In the genomic region with DNA sequence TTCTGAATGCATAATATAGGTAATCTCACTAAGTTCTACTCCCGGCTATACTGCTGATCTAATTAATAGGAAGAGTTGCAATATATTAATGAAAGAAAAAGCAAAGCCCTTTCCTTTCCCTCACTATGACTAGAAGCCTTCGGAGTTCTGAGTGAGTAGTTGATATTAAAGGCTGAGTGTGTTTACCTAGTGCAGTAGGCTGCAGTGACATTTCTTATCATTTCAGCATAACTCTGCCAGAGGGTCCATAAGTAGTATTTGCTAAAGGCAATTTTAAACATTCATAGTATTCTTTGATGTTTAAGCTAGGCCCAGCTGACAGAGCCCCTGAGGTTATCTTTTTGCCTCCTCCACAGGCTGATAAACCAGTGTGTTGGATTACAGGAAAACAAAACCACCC, we compare ENCODE assay signal across 25 mouse cellular contexts.
"Had no signal": no experiment of that assay in that cellular context is flagged by ENCODE, and none has a peak within 500 bp of the region (broad histone marks: within the 10 kb centered on the region; RNA-seq: fewer than 3 reads in every experiment).

No protein-coding gene starts in this region.

- ATAC-seq: forebrain, embryonic 16.5 days; hindbrain, embryonic 16.5 days; inflammation-experienced regulatory T-cells, adult 6 months; intestine, embryonic 15.5 days; intestine, postnatal 0 days had no signal

- H3K9me3 ChIP-seq: heart, embryonic 10.5 days; heart, embryonic 12.5 days; hindbrain, embryonic 10.5 days; hindbrain, embryonic 12.5 days; intestine, embryonic 15.5 days; limb, embryonic 10.5 days; limb, embryonic 12.5 days had no signal

- H3K4me3 ChIP-seq: gastrocnemius, adult 2 months; heart, embryonic 10.5 days; heart, embryonic 12.5 days; hindbrain, embryonic 10.5 days; hindbrain, embryonic 12.5 days; intestine, embryonic 15.5 days; layer of hippocampus, adult 2 months; left cerebral cortex, adult 2 months; limb, embryonic 10.5 days; limb, embryonic 12.5 days had no signal

- DNase-seq: gastrocnemius, adult 2 months; gastrocnemius, postnatal 10 days; gastrocnemius, postnatal 25 days; heart, adult 18-20 months; heart, postnatal 10 days; heart, postnatal 4 days; kidney, adult 18-20 months; kidney, adult 8-10 months; kidney, postnatal 10 days; kidney, postnatal 25 days; kidney, postnatal 4 days had no signal

- H3K36me3 ChIP-seq: heart, embryonic 10.5 days; heart, embryonic 12.5 days; hindbrain, embryonic 10.5 days; hindbrain, embryonic 12.5 days; intestine, embryonic 15.5 days; limb, embryonic 10.5 days; limb, embryonic 12.5 days had no signal

- H3K9ac ChIP-seq: heart, embryonic 12.5 days; hindbrain, embryonic 12.5 days; hindbrain, embryonic 14.5 days; intestine, embryonic 15.5 days; limb, embryonic 12.5 days had no signal

- H3K27ac ChIP-seq: gastrocnemius, adult 2 months; heart, embryonic 10.5 days; hindbrain, embryonic 10.5 days; hindbrain, embryonic 12.5 days; hindbrain, embryonic 14.5 days; intestine, embryonic 15.5 days; layer of hippocampus, adult 2 months; left cerebral cortex, adult 2 months; limb, embryonic 10.5 days; limb, embryonic 12.5 days had no signal

- H3K4me2 ChIP-seq: heart, embryonic 12.5 days; hindbrain, embryonic 12.5 days; hindbrain, embryonic 14.5 days; intestine, embryonic 15.5 days; limb, embryonic 12.5 days had no signal

- H3K27me3 ChIP-seq: heart, embryonic 12.5 days; hindbrain, embryonic 12.5 days; intestine, embryonic 15.5 days; limb, embryonic 12.5 days had no signal

- H3K4me1 ChIP-seq: heart, embryonic 10.5 days; heart, embryonic 12.5 days; hindbrain, embryonic 10.5 days; hindbrain, embryonic 12.5 days; intestine, embryonic 15.5 days; limb, embryonic 10.5 days; limb, embryonic 12.5 days had no signal
